Mouse (Mus musculus) hindbrain, postnatal 0 days (tissue): ENCODE results near the gene Nbr1. TPM values are rescaled to one million over a fixed set of nuclear protein-coding genes. Genes with fewer than 3 reads are reported as not detected.
A peak's percentile ranks its signal among the peaks of the same experiment; 100 is the strongest.

Source experiments
- ATAC-seq: fragments of 200-750 bp; cut with Nextera tagmentation; 2 replicates; pipeline ENCODE4 v1.8.0; 2017; ENCODE audit warnings: mild to moderate bottlenecking, moderate TSS enrichment, moderate library complexity
- DNase-seq: peaks from one replicate; pipeline ENCODE4 v3.0.0-alpha.2; 2015; ENCODE audit warnings: low spot score
- H3K27ac ChIP-seq: fragments of 300-500 bp; sonication (generic); 2 replicates; pipeline ENCODE4 v1.5.1; 2014; ENCODE audit warnings: mild to moderate bottlenecking
- H3K27me3 ChIP-seq: fragments of 300-500 bp; sonication (generic); 2 replicates; pipeline ENCODE4 v1.6.1; 2014; ENCODE audit warnings: low read length, mixed read lengths; ENCODE audit not compliant: insufficient read depth
- H3K36me3 ChIP-seq: fragments of 300-500 bp; sonication (generic); 2 replicates; pipeline ENCODE4 v1.6.1; 2014; ENCODE audit warnings: low read length, mixed read lengths; ENCODE audit not compliant: insufficient read depth
- H3K4me1 ChIP-seq: fragments of 300-500 bp; sonication (generic); 2 replicates; pipeline ENCODE4 v1.6.1; 2014; ENCODE audit warnings: antibody characterized with exemption, low read length, mixed read lengths; ENCODE audit not compliant: insufficient read depth
- H3K4me2 ChIP-seq: fragments of 300-500 bp; sonication (generic); 2 replicates; pipeline ENCODE4 v1.6.1; 2014; ENCODE audit warnings: low read depth, mild to moderate bottlenecking, low read length, moderate library complexity, mixed read lengths
- H3K4me3 ChIP-seq: fragments of 300-500 bp; sonication (generic); 2 replicates; pipeline ENCODE4 v1.5.1; 2014; ENCODE audit warnings: low read length
- H3K9ac ChIP-seq: fragments of 300-500 bp; sonication (generic); replicated peaks from 2 replicates; pipeline ENCODE4 v1.6.1; 2014; ENCODE audit warnings: mild to moderate bottlenecking, low read length, moderate library complexity, mixed read lengths
- H3K9me3 ChIP-seq: fragments of 300-500 bp; sonication (generic); 2 replicates; pipeline ENCODE4 v1.6.1; 2016; ENCODE audit warnings: low read length, mixed read lengths
- CTCF ChIP-seq: IDR thresholded peaks from 2 replicates; pipeline ENCODE4 v1.5.1; 2016; ENCODE audit warnings: antibody characterized with exemption, control low read depth, low read depth
- WGBS: fragments of 180-500 bp; shearing (Covaris S2); extraction: QIAGEN DNeasy Blood & Tissue Kit; methylation state at CpG from one replicate; pipeline ENCODE4 v1.1.7; 2014; 5-methylcytosine and 5-hydroxymethylcytosine counted together
- polyA plus RNA-seq: library from polyadenylated mRNA; unstranded; fragments of >200 nt; fragmentation: Nextera tagmentation; extraction: Ambion mirVana; gene quantifications from 2 replicates; pipeline ENCODE4 v1.2.1, GENCODE M21; 2015
- total RNA-seq: library from RNA; depleted of rRNA; stranded (reverse); fragments of >200 nt; gene quantifications from 2 replicates; pipeline ENCODE4 v1.2.3, GENCODE M21; 2014; rRNA removed

The Nbr1 gene
- total RNA-seq (93.6 and 152 TPM in 2 replicates), polyA plus RNA-seq (53.9 and 55.9 TPM in 2 replicates)

DNA sequence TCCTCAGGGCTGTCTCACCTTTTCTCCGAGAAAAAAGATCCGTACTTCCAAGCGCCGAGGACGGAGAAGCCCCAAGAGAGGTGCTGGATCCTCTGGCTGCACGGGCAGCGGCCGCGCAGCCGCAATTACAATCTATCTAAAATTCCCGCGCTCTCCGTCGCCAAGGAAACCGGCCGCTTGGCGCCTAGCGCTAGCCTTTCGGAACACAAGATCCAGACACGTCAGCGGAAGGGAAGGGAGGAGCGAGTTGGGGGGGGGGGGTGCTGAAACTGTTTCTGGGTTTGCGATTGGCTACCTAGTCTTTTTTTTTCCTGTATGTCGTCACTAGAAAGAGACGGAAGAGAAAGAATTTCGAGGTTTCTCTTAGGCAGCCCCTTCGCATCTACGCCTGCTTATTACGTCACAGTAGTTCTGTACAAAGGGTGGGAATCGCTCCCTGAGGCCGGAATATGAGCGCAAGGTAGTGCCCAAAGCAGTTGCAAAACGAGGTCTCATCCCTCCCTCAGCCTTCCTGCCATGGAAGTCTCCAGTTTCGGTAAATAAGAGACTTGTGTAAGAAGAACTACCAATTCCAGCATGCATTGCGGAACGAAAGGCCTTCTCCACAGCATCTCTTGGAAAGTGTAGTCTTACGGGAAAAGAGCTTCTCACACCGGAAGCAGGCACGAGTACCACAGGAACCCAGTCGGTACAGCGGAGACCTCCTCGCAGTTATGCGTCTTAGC, at the start of gene Nbr1, which contains the start of gene Brca1:
Nbr1 (plus strand) TSS at position 399 of the 725 bp plus-strand sequence.
Brca1 (minus strand) TSS at position 205 of the 725 bp plus-strand sequence.
- Histone ChIP-seq H3K4me1 (peaks cover 14% of the 10 kb centered on the region; the same call in 1 of the 2 replicates), H3K9ac (peak within 1 kb of the TSS; percentile 80), H3K4me3 (peak within 1 kb of the TSS; percentile 85), H3K36me3 (0 out of 2 replicates have a peak, but pooled peaks cover 5% of the 10 kb centered on the region), H3K27me3 (no peaks in the 10 kb centered on the region), H3K4me2 (peak within 1 kb of the TSS; percentile 84), H3K9me3 (no peaks in the 10 kb centered on the region), H3K27ac (peak within 1 kb of the TSS; percentile 91)
- TF ChIP-seq CTCF = no peak
- ATAC-seq (peak; percentile 80), DNase-seq (peak; percentile 98)
- under 1% methylated on average over 43 of the region's 43 CpGs for WGBS

DNA sequence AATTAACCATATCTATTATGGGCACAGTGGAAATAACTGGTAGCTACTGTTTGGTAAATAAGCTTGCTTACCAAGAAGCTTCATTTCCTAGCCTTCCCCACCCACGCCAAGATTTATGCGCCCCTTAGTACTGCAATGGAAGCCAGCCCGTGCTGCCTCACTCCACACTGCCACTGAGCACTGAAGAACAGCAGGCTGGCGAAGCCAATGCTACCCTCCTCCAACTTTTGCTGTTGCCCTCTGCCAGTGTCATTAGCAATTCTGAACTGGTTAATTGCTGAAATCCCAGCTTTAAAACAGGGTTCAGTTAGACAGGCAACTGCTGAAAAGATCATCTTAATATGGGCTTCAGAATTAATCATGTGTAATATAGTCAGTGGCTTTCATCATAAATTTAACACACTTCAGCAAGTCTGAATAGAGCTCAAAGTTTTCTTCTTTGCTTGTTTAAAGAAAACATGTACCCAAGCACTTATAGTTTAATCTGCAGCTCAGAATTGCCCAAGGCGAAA, 45.6 kb upstream of the Nbr1 start:
- 78% methylated on average over 5 of the region's 5 CpGs for WGBS
- Histone ChIP-seq H3K4me3 (no peak overlapping the region), H3K4me2 (no peak overlapping the region), H3K9me3 (no peaks in the 10 kb centered on the region), H3K27ac (no peak overlapping the region), H3K4me1 (no peaks in the 10 kb centered on the region), H3K9ac (no peak overlapping the region), H3K27me3 (no peaks in the 10 kb centered on the region), H3K36me3 (peaks cover 4% of the 10 kb centered on the region; the same call in 1 of the 2 replicates)
- TF ChIP-seq CTCF = no peak
- ATAC-seq (no peak), DNase-seq (peak; percentile 5)

DNA sequence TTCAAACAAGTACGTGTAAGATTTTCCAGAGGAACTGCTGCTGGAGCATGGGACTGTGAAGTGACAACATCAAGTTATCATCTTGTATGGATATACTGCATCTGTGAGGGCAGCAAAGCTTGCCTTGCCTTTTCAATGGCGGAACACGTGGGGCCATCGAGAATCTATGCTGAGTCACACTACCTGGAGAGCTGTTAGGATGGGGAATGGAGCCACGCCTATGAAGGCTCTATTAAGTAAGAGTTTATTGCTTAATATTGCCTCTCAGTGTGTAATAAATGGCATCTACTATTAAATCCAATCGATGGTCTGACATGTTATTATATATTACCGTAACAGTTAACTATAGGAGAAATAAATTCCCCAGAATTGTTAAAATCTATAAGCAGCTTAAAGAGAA, 44.9 kb upstream of the Nbr1 start:
- no peak for DNase-seq
- no peak for ATAC-seq
- no peaks in the 10 kb centered on the region for H3K9me3 ChIP-seq
- H3K4me2 ChIP-seq = no peak overlapping the region
- H3K27ac ChIP-seq = no peak overlapping the region
- 94% methylated on average over 7 of the region's 7 CpGs for WGBS
- no peak for TF ChIP-seq CTCF
- no peaks in the 10 kb centered on the region for H3K27me3 ChIP-seq
- peaks cover 4% of the 10 kb centered on the region; the same call in 1 of the 2 replicates for H3K36me3 ChIP-seq
- H3K9ac ChIP-seq = no peak overlapping the region
- H3K4me3 ChIP-seq = no peak overlapping the region
- H3K4me1 ChIP-seq = no peaks in the 10 kb centered on the region

DNA sequence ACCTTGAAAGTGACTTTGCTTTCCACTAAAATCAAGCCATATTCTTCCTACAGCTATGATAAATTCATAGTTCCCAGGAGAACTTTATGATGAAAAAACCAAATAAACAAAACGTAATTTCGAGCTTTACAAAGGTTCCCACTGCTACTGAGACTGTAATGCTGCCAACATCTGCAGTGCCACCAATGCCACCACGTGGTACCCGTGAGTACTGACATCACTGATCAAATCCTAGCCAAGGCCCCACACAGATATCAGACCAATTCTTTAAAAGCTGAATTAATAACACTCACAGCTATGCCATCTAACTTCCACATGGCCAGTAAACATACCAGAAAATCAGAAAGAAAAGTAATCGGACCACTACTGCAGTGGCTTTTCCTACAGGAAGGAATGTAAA, 33.0 kb upstream of the Nbr1 start:
- ATAC-seq (no peak), DNase-seq (peak; percentile 51)
- no peak overlapping the region for H3K9ac ChIP-seq
- peak; percentile 62 for TF ChIP-seq CTCF
- H3K27ac ChIP-seq = no peak overlapping the region
- H3K36me3 ChIP-seq = no peaks in the 10 kb centered on the region
- H3K4me1 ChIP-seq = no peaks in the 10 kb centered on the region
- no peaks in the 10 kb centered on the region for H3K27me3 ChIP-seq
- no peaks in the 10 kb centered on the region for H3K9me3 ChIP-seq
- WGBS = 65% methylated on average over 5 of the region's 5 CpGs
- no peak overlapping the region for H3K4me3 ChIP-seq
- H3K4me2 ChIP-seq = no peak overlapping the region

- no peak for TF ChIP-seq CTCF
- 92% methylated on average over 6 of the region's 6 CpGs for WGBS
- no peaks in the 10 kb centered on the region for H3K9me3 ChIP-seq
- no peaks in the 10 kb centered on the region for H3K27me3 ChIP-seq
- no peak overlapping the region for H3K9ac ChIP-seq
- no peak overlapping the region for H3K4me3 ChIP-seq
- DNase-seq (no peak), ATAC-seq (no peak)
- H3K27ac ChIP-seq = no peak overlapping the region
- H3K36me3 ChIP-seq = no peaks in the 10 kb centered on the region
- no peaks in the 10 kb centered on the region for H3K4me1 ChIP-seq
- no peak overlapping the region for H3K4me2 ChIP-seq
Observed at GRCm38 (mm10) chr11:101519364-101519763, 32.6 kb upstream of the Nbr1 start.

DNA sequence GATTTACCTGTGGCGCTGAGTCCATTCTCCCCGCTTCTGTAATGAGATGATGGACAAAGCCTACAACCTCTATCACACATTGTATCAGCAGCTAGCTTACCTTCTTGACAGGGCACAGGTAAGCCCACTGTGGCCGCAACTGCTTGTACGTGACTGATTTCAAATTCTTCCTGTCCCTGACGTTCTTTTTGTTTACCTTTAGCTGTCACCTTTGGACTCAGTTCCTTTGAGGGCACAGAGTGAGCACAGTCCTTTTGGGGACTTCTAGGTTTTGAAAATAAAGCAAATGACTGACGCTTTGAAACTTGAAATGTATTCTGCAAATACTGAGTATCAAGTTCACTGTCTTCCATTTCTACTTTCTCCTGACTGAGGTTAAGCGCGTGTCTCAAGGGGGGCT, 27.5 kb upstream of the Nbr1 start:
- no peaks in the 10 kb centered on the region for H3K36me3 ChIP-seq
- no peak for DNase-seq
- H3K4me2 ChIP-seq = no peak overlapping the region
- no peak for ATAC-seq
- H3K9ac ChIP-seq = no peak overlapping the region
- no peaks in the 10 kb centered on the region for H3K9me3 ChIP-seq
- H3K27me3 ChIP-seq = no peaks in the 10 kb centered on the region
- H3K27ac ChIP-seq = no peak overlapping the region
- H3K4me1 ChIP-seq = no peaks in the 10 kb centered on the region
- WGBS = 93% methylated on average over 8 of the region's 8 CpGs
- TF ChIP-seq CTCF = no peak
- no peak overlapping the region for H3K4me3 ChIP-seq

DNA sequence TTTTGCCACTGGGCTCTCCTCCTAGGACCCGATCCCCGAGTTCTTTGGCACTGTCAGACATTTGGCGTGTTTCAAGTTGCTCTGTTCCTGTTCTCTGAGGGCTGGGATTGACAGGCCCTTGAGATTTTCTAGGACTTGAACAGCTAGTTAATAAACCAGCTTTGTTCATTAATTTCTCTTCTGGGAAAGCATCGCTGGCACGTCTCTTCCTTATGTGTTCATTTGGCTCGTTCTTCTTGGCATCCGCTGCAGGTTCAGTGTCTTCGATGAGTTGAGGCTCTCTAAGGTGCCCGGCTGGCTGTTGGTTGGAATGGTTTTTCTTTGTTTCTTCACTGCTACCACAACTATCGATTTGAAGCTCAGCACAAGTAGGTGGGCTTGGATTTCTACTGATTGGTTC, 26.9 kb upstream of the Nbr1 start:
- WGBS = 81% methylated on average over 10 of the region's 10 CpGs
- TF ChIP-seq CTCF = no peak
- no peak overlapping the region for H3K9ac ChIP-seq
- ATAC-seq = no peak
- H3K9me3 ChIP-seq = no peaks in the 10 kb centered on the region
- no peaks in the 10 kb centered on the region for H3K4me1 ChIP-seq
- H3K36me3 ChIP-seq = no peaks in the 10 kb centered on the region
- H3K4me2 ChIP-seq = no peak overlapping the region
- DNase-seq = no peak
- no peak overlapping the region for H3K27ac ChIP-seq
- H3K27me3 ChIP-seq = no peaks in the 10 kb centered on the region
- no peak overlapping the region for H3K4me3 ChIP-seq
